Mouse (Mus musculus) MEL (cell line): ENCODE data around the gene Rpl5. TPM values are rescaled to one million over a fixed set of nuclear protein-coding genes. Genes with fewer than 3 reads are reported as not detected.

Source experiments
- DNase-seq: peaks from one replicate; pipeline ENCODE4 v3.0.0; 2011; ENCODE audit warnings: low read depth, low spot score
- H3K27ac ChIP-seq: 2 replicates; pipeline ENCODE4 v1.5.1; 2012; ENCODE audit warnings: low read depth, mild to moderate bottlenecking, control low read depth, low read length, moderate library complexity; ENCODE audit not compliant: control insufficient read depth
- H3K27me3 ChIP-seq, 2 experiments: fragments of 150-350 bp in 1 of 2; sonication (generic) in 1 of 2; 2 replicates each; pipeline ENCODE4 v1.6.1; 2012; ENCODE audit warnings: low read length in 2 of 2, mild to moderate bottlenecking in 2 of 2, improper control_type of control experiment in 1 of 2, moderate library complexity in 1 of 2; ENCODE audit not compliant: insufficient read depth in 2 of 2, control insufficient read depth in 1 of 2
- H3K36me3 ChIP-seq, 2 experiments: 2 replicates each; pipeline ENCODE4 v1.6.1; 2012 to 2014; ENCODE audit warnings: low read length in 2 of 2, improper control_type of control experiment in 1 of 2, inconsistent platforms in 1 of 2, mild to moderate bottlenecking in 1 of 2; ENCODE audit not compliant: insufficient read depth in 2 of 2, control insufficient read depth in 1 of 2
- H3K4me1 ChIP-seq, 2 experiments: fragments of 150-350 bp in 1 of 2; sonication (generic) in 1 of 2; 2 replicates each; pipeline ENCODE4 v1.6.1; 2012; ENCODE audit warnings: low read length in 2 of 2, improper control_type of control experiment in 1 of 2, mild to moderate bottlenecking in 1 of 2; ENCODE audit not compliant: insufficient read depth in 2 of 2, control insufficient read depth in 1 of 2
- H3K4me3 ChIP-seq, 2 experiments: fragments of 150-350 bp in 1 of 2; sonication (generic) in 1 of 2; 2 replicates each; pipeline ENCODE4 v1.5.1; 2012; ENCODE audit warnings: low read depth in 2 of 2, low read length in 2 of 2, mild to moderate bottlenecking in 2 of 2, moderate library complexity in 2 of 2, control low read depth in 1 of 2, improper control_type of control experiment in 1 of 2; ENCODE audit not compliant: control insufficient read depth in 1 of 2, insufficient read depth in 1 of 2
- H3K79me2 ChIP-seq: 2 replicates; pipeline ENCODE4 v1.6.1; 2012; ENCODE audit warnings: mild to moderate bottlenecking, low read length, moderate library complexity; ENCODE audit not compliant: control insufficient read depth, poor library complexity, insufficient read depth
- H3K9ac ChIP-seq: 2 replicates; pipeline ENCODE4 v1.6.1; 2012; ENCODE audit warnings: low read depth, mild to moderate bottlenecking, control low read depth, low read length, moderate library complexity; ENCODE audit not compliant: control insufficient read depth, poor library complexity, severe bottlenecking
- H3K9me3 ChIP-seq: fragments of 150-350 bp; sonication (generic); replicated peaks from 2 replicates; pipeline ENCODE4 v1.6.1; 2012; ENCODE audit warnings: mild to moderate bottlenecking, low read length, improper control_type of control experiment, moderate library complexity; ENCODE audit not compliant: insufficient read depth
- CHD2 ChIP-seq: IDR thresholded peaks from 2 replicates; pipeline ENCODE4 v1.6.1; 2011; ENCODE audit warnings: low read length, improper control_type of control experiment
- E2F4 ChIP-seq: IDR thresholded peaks from 2 replicates; pipeline ENCODE4 v1.6.1; 2011; ENCODE audit warnings: low read depth, low read length, improper control_type of control experiment, borderline replicate concordance
- EP300 ChIP-seq, 2 experiments: IDR thresholded peaks; 2 replicates each; pipeline ENCODE4 v1.6.1; 2011; ENCODE audit warnings: improper control_type of control experiment in 2 of 2, low read length in 2 of 2, low read depth in 1 of 2, mild to moderate bottlenecking in 1 of 2
- GATA1 ChIP-seq: IDR thresholded peaks from 2 replicates; pipeline ENCODE4 v1.6.1; 2011; ENCODE audit warnings: low read depth, low read length, improper control_type of control experiment
- HCFC1 ChIP-seq: IDR thresholded peaks from 2 replicates; pipeline ENCODE4 v1.6.1; 2012; ENCODE audit warnings: low read depth, mild to moderate bottlenecking, inconsistent platforms, low read length, improper control_type of control experiment, moderate library complexity
- JUND ChIP-seq: IDR thresholded peaks from 2 replicates; pipeline ENCODE4 v1.6.1; 2011; ENCODE audit warnings: low read depth, mild to moderate bottlenecking, improper control_type of control experiment, low read length
- KAT2A ChIP-seq: conservative IDR thresholded peaks from 2 replicates; pipeline ENCODE4 v1.6.1; 2012; ENCODE audit warnings: low read depth, low read length, improper control_type of control experiment, inconsistent platforms
- MAZ ChIP-seq: IDR thresholded peaks from 2 replicates; pipeline ENCODE4 v1.6.1; 2012; ENCODE audit warnings: low read depth, mild to moderate bottlenecking, inconsistent platforms, low read length, improper control_type of control experiment
- MEF2A ChIP-seq: IDR thresholded peaks from 2 replicates; pipeline ENCODE4 v1.6.1; 2014; ENCODE audit warnings: low read depth, mild to moderate bottlenecking, inconsistent platforms, low read length, improper control_type of control experiment; ENCODE audit not compliant: poor library complexity, insufficient replicate concordance, severe bottlenecking; ENCODE audit errors: extremely low read depth
- MYC ChIP-seq: IDR thresholded peaks from 2 replicates; pipeline ENCODE4 v1.6.1; 2011; ENCODE audit warnings: low read depth, mild to moderate bottlenecking, low read length, improper control_type of control experiment, moderate library complexity
- NRF1 ChIP-seq: IDR thresholded peaks from 2 replicates; pipeline ENCODE4 v1.6.1; 2014; ENCODE audit warnings: low read depth, mild to moderate bottlenecking, inconsistent platforms, low read length, improper control_type of control experiment, moderate library complexity; ENCODE audit not compliant: poor library complexity, insufficient read depth, severe bottlenecking
- POLR2AphosphoS2 ChIP-seq: IDR thresholded peaks from 2 replicates; pipeline ENCODE4 v1.6.1; 2011; ENCODE audit warnings: low read length, improper control_type of control experiment
- RCOR1 ChIP-seq: IDR thresholded peaks from 2 replicates; pipeline ENCODE4 v1.6.1; 2012; ENCODE audit warnings: low read depth, mild to moderate bottlenecking, inconsistent platforms, low read length, improper control_type of control experiment
- TAL1 ChIP-seq: IDR thresholded peaks from 2 replicates; pipeline ENCODE4 v1.6.1; 2012; ENCODE audit warnings: mild to moderate bottlenecking, inconsistent platforms, low read length, moderate library complexity, mixed read lengths
- USF1 ChIP-seq: IDR thresholded peaks from 2 replicates; pipeline ENCODE4 v1.6.1; 2014; ENCODE audit warnings: low read depth, mild to moderate bottlenecking, inconsistent platforms, low read length, improper control_type of control experiment, moderate library complexity
- polyA plus RNA-seq, 2 experiments: library from polyadenylated mRNA; stranded (reverse) in 1 of 2; unstranded in 1 of 2; fragments of >175 nt in 1 of 2; fragments of >200 nt in 1 of 2; gene quantifications; 2 replicates each; pipeline versions ENCODE4 v1.2.1 to v1.2.4; 2012; ENCODE audit warnings: low replicate concordance in 2 of 2, low read depth in 1 of 2; ENCODE audit not compliant: insufficient read length in 2 of 2, insufficient read depth in 1 of 2, missing spikeins in 1 of 2
- total RNA-seq: library from RNA; depleted of rRNA; stranded (reverse); fragments of 300-350 nt; gene quantifications from 2 replicates; pipeline ENCODE4 v1.2.3, GENCODE M21; 2012

The Rpl5 gene
- total and polyA plus RNA-seq, 3 experiments, result 43.2 to 533 TPM; not detected in 1

GRCm38 (mm10) chr5:107933202-107933974, 33.1 kb downstream of the Rpl5 start:
- TF ChIP-seq POLR2AphosphoS2, result no peak
- no peak for TF ChIP-seq MAZ
- TF ChIP-seq JUND, result no peak
- no peak for TF ChIP-seq CHD2
- no peak for TF ChIP-seq NRF1
- no peak for TF ChIP-seq GATA1
- no peak for TF ChIP-seq USF1
- TF ChIP-seq KAT2A, result no peak
- no peak for TF ChIP-seq E2F4
- no peak overlapping the region for H3K4me3 ChIP-seq
- no peak overlapping the region for H3K9ac ChIP-seq
- peaks cover 2% of the 10 kb centered on the region; the same call in 1 of the 2 replicates for H3K79me2 ChIP-seq
- H3K27ac ChIP-seq, result no peak overlapping the region
- peaks cover 0 to 2% of the 10 kb centered on the region in 2 experiments; a peak in 1 of 4 replicates for H3K4me1 ChIP-seq
- no peaks in the 10 kb centered on the region for H3K9me3 ChIP-seq
- H3K36me3 ChIP-seq, result peaks cover 0 to 2% of the 10 kb centered on the region in 2 experiments; a peak in 2 of 4 replicates
- DNase-seq, result no peak
- no peaks in the 10 kb centered on the region for H3K27me3 ChIP-seq

DNA sequence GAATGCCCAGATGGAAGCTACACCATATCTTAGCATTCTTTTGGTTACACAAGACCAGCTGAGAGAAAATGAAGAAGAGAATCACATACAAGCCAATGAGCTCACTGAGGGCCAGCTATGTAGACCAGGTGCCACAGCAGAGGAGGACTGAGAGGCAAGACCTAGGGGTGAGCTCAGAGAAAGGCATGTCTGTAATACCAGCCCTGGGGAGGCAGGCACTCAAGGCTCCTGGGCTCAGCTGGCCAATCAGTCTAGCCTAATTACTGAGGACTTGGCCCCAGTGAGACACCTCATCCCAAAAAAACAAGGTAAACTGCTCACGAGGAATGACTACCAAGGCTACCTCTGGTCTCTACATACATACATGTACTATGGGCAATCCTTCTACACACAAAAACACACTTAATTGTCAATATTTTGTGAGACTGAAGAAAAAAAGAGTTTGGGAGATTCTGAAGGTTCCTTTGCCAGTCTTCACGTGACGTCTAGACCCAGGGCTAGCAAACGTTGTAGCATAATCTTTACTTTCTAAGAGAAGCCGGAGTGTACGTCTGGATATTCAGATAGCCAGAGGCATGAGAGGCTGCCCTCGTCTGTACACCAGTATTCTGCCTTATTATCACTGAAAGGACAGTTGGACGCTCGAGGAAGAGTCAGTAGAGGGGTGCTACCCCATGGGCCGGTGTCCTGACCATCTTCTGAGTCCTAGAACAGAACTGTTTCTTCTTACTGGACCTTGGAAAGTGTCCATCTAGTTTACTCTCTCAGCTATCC, 34.7 kb downstream of the Rpl5 start:
- H3K9me3 ChIP-seq, result no peaks in the 10 kb centered on the region
- H3K27me3 ChIP-seq, result no peaks in the 10 kb centered on the region
- TF ChIP-seq TAL1 (no peak), MYC (no peak), RCOR1 (no peak), MEF2A (no peak), HCFC1 (no peak), EP300 (IDR thresholded peaks at IDR 0.05; ENCODE audit: low read depth in 1 of 2, low read length in 2 of 2) (no peak), MAZ (no peak), E2F4 (no peak), CHD2 (no peak), JUND (no peak)
- H3K36me3 ChIP-seq, result peaks cover 0 to 7% of the 10 kb centered on the region in 2 experiments; a peak in 2 of 4 replicates
- peaks cover 8 to 11% of the 10 kb centered on the region in 2 experiments for H3K4me1 ChIP-seq
- no peak overlapping the region for H3K9ac ChIP-seq
- H3K4me3 ChIP-seq, result no peak overlapping the region
- peaks cover 2% of the 10 kb centered on the region; the same call in 1 of the 2 replicates for H3K79me2 ChIP-seq
- no peak for DNase-seq
- H3K27ac ChIP-seq, result no peak overlapping the region
